Mouse (Mus musculus) adrenal gland, postnatal 0 days (tissue): ENCODE measurements around the gene Gm8374. TPM values are rescaled to one million over a fixed set of nuclear protein-coding genes. Genes with fewer than 3 reads are reported as not detected.

Experiments
- polyA plus RNA-seq: library from polyadenylated mRNA; unstranded; fragments of >200 nt; fragmentation: Nextera tagmentation; extraction: Ambion mirVana; gene quantifications from 2 replicates; pipeline ENCODE4 v1.2.1, GENCODE M21; 2015

Gm8374 gene
- polyA plus RNA-seq, result not detected in 2 replicates

GRCm38 (mm10) chr14:7365034-7365433, at the start of gene Gm8374:
Gene Gm8374, minus strand, starts transcription at chr14:7365134.

GRCm38 (mm10) chr14:7332295-7332694, 32.6 kb downstream of the Gm8374 start, which contains the start of gene Gm5797:
Gene Gm5797, minus strand, starts transcription at chr14:7332395.

GRCm38 (mm10) chr14:7314661-7315060, 50.3 kb downstream of the Gm8374 start, which contains the start of gene Gm3739:
Gene Gm3739, minus strand, starts transcription at chr14:7315049.

Other genes with a start within 250 kb of the Gm8374 start
- not detected in 2 replicates for gene Gm6676, start 239.7 kb downstream of the Gm8374 start, polyA plus RNA-seq
- gene Gm3512, start 190.6 kb downstream of the Gm8374 start, polyA plus RNA-seq, result 0.57 and 0.97 TPM in 2 replicates
- gene Gm16434, start 170.6 kb downstream of the Gm8374 start, polyA plus RNA-seq, result not detected in 2 replicates
- gene Gm3727, start 100.4 kb downstream of the Gm8374 start, polyA plus RNA-seq, result not detected in 2 replicates
- gene Gm3739, start 50.1 kb downstream of the Gm8374 start, polyA plus RNA-seq, result 0.22 and 0.44 TPM in 2 replicates
- not detected in 2 replicates for gene Gm5797, start 32.7 kb downstream of the Gm8374 start, polyA plus RNA-seq
- gene Gm3755, start 85.8 kb upstream of the Gm8374 start, polyA plus RNA-seq, result not detected in 2 replicates
- gene Gm3752, start 118.6 kb upstream of the Gm8374 start, polyA plus RNA-seq, result 0.33 and 0.79 TPM in 2 replicates
- 0.43 and 0.50 TPM in 2 replicates for gene Gm3558, start 203.4 kb upstream of the Gm8374 start, polyA plus RNA-seq
- not detected in 2 replicates for gene Gm10338, start 230.5 kb upstream of the Gm8374 start, polyA plus RNA-seq